Comparison of ENCODE assay signal across 9 mouse cellular contexts in the genomic region with DNA sequence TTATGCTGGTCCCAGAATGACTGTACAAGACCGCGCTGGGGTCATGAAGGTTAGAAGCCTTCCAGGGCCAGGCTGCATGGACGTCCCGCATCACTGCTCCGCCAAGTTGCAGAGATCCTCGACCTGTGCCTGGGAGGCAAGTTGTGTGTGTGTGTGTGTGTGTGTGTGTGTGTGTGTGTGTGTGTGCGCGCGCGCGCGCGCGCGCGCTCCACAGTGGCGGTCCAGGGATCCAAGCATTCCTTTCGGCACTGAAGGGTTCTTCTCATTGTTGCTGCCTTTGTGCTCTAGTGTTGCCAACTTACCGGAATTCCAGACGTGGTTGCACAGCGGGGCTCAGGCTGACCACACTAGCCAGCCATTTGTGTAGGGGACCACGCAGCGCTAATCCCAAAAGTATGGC. TPM values are rescaled to one million over a fixed set of nuclear protein-coding genes. Genes with fewer than 3 reads are reported as not detected.
DNase-seq lines count a peak whose midpoint lies in the region; ATAC-seq and TF ChIP-seq lines count a peak whose summit lies in the region.
"Had no signal": no experiment of that assay in that cellular context is flagged by ENCODE, and none has a peak within 500 bp of the region (broad histone marks: within the 10 kb centered on the region; RNA-seq: fewer than 3 reads in every experiment).

No protein-coding gene starts in this region.

- H3K27me3 ChIP-seq in heart, embryonic 15.5 days, result peaks cover 54% of the 10 kb centered on the region
- peaks cover 61% of the 10 kb centered on the region for H3K27me3 ChIP-seq in heart, postnatal 0 days (ENCODE audit: control insufficient read depth, insufficient read depth, low read length)
- H3K27me3 ChIP-seq in limb, embryonic 11.5 days (ENCODE audit: control insufficient read depth, insufficient read depth, low read length), result peaks cover 51% of the 10 kb centered on the region
- peaks cover 12% of the 10 kb centered on the region for H3K27me3 ChIP-seq in neural tube, embryonic 14.5 days (ENCODE audit: control insufficient read depth, insufficient read depth, low read length)

- H3K4me3 ChIP-seq in heart, embryonic 15.5 days, result peak overlapping the region; percentile 66
- peak overlapping the region; percentile 66 for H3K4me3 ChIP-seq in heart, postnatal 0 days (ENCODE audit: low read depth, low read length)
- 0 out of 2 replicates have a peak overlapping the region, but pooled peaks have one; percentile 9 for H3K4me3 ChIP-seq in limb, embryonic 11.5 days (ENCODE audit: low read depth, low read length)
- H3K4me3 ChIP-seq in neural tube, embryonic 14.5 days (ENCODE audit: low read depth, low read length), result peak overlapping the region; percentile 29

- TF ChIP-seq EP300 in heart, postnatal 0 days (IDR thresholded peaks at IDR 0.05; ENCODE audit: low read depth), result no peak

- no peak overlapping the region for H3K9ac ChIP-seq in heart, embryonic 15.5 days
- H3K9ac ChIP-seq in heart, postnatal 0 days (replicated peaks; ENCODE audit: low read depth, low read length), result no peak overlapping the region
- no peak overlapping the region for H3K9ac ChIP-seq in limb, embryonic 11.5 days (ENCODE audit: low read length)
- H3K9ac ChIP-seq in neural tube, embryonic 14.5 days (replicated peaks; ENCODE audit: low read depth, low read length), result peak overlapping the region; percentile 4; the same call in 1 of the 2 replicates

- no peak for DNase-seq in heart, postnatal 4 days
- no peak for DNase-seq in heart, postnatal 0 days (ENCODE audit: low spot score)
- DNase-seq in limb, embryonic 11.5 days (ENCODE audit: low spot score), result no peak
- no peak for DNase-seq in gastrocnemius, adult 18-20 months (ENCODE audit: low spot score)
- no peak for DNase-seq in layer of hippocampus, postnatal 14 days (ENCODE audit: low spot score in 2 of 2)
- DNase-seq in ovary, postnatal 14 days (ENCODE audit: low spot score), result no peak

- TF ChIP-seq CTCF in heart, postnatal 0 days (IDR thresholded peaks at IDR 0.05; ENCODE audit: low read depth), result no peak

- WGBS in heart, embryonic 15.5 days, result under 1% methylated on average over 20 of the region's 23 CpGs
- WGBS in heart, postnatal 0 days, result 2% methylated on average over 18 of the region's 23 CpGs
- 0% methylated on average over 23 of the region's 23 CpGs for WGBS in limb, embryonic 11.5 days
- under 1% methylated on average over 23 of the region's 23 CpGs for WGBS in neural tube, embryonic 14.5 days

- H3K36me3 ChIP-seq in heart, embryonic 15.5 days, result no peaks in the 10 kb centered on the region
- no peaks in the 10 kb centered on the region for H3K36me3 ChIP-seq in heart, postnatal 0 days (replicated peaks; ENCODE audit: control insufficient read depth, insufficient read depth, low read length)
- H3K36me3 ChIP-seq in limb, embryonic 11.5 days (ENCODE audit: control insufficient read depth, insufficient read depth, low read length), result no peaks in the 10 kb centered on the region
- H3K36me3 ChIP-seq in neural tube, embryonic 14.5 days (ENCODE audit: control insufficient read depth, insufficient read depth, low read length), result no peaks in the 10 kb centered on the region
- H3K36me3 ChIP-seq: G1E had no signal

- H3K4me1 ChIP-seq in heart, embryonic 15.5 days (replicated peaks), result peaks cover 37% of the 10 kb centered on the region
- peaks cover 10% of the 10 kb centered on the region for H3K4me1 ChIP-seq in heart, postnatal 0 days (ENCODE audit: control insufficient read depth, insufficient read depth)
- peaks cover 16% of the 10 kb centered on the region for H3K4me1 ChIP-seq in limb, embryonic 11.5 days (ENCODE audit: control insufficient read depth, insufficient read depth, low read length)
- H3K4me1 ChIP-seq in neural tube, embryonic 14.5 days (ENCODE audit: control insufficient read depth, insufficient read depth, low read length), result peaks cover 17% of the 10 kb centered on the region; the same call in 1 of the 2 replicates

- peak overlapping the region; percentile 99 for H3K4me2 ChIP-seq in heart, embryonic 15.5 days
- peak overlapping the region; percentile 100 for H3K4me2 ChIP-seq in heart, postnatal 0 days (ENCODE audit: low read depth, low read length)
- peak overlapping the region; percentile 36 for H3K4me2 ChIP-seq in limb, embryonic 11.5 days (ENCODE audit: low read depth, severe bottlenecking)
- H3K4me2 ChIP-seq in neural tube, embryonic 14.5 days (ENCODE audit: low read depth, low read length), result peak overlapping the region; percentile 52

- no peak overlapping the region for H3K27ac ChIP-seq in heart, embryonic 15.5 days
- H3K27ac ChIP-seq in heart, postnatal 0 days (ENCODE audit: low read depth), result no peak overlapping the region
- no peak overlapping the region for H3K27ac ChIP-seq in limb, embryonic 11.5 days (replicated peaks; ENCODE audit: low read depth, low read length)
- no peak overlapping the region for H3K27ac ChIP-seq in neural tube, embryonic 14.5 days (ENCODE audit: low read depth, low read length)

- H3K9me3 ChIP-seq in heart, embryonic 15.5 days (replicated peaks), result no peaks in the 10 kb centered on the region
- H3K9me3 ChIP-seq in heart, postnatal 0 days (replicated peaks; ENCODE audit: control insufficient read depth, low read length), result no peaks in the 10 kb centered on the region
- H3K9me3 ChIP-seq in limb, embryonic 11.5 days (ENCODE audit: control insufficient read depth, low read length), result no peaks in the 10 kb centered on the region
- H3K9me3 ChIP-seq in neural tube, embryonic 14.5 days (ENCODE audit: control insufficient read depth, low read length), result no peaks in the 10 kb centered on the region
- H3K9me3 ChIP-seq: G1E had no signal

- no peak for ATAC-seq in heart, embryonic 15.5 days (replicated peaks; ENCODE audit: insufficient number of reproducible peaks, insufficient read depth, low FRiP score, low read depth)
- ATAC-seq in heart, postnatal 0 days (ENCODE audit: insufficient read depth, low read depth), result no peak; the same call in 1 of the 2 replicates
- no peak for ATAC-seq in limb, embryonic 11.5 days (ENCODE audit: insufficient number of reproducible peaks, low FRiP score, low TSS enrichment, low read depth)
- ATAC-seq in neural tube, embryonic 14.5 days (ENCODE audit: low read depth), result no peak

RNA-seq across cellular contexts. Expression of a gene that starts 2.0 kb away (rescaled TPM):
- 0.25 and 0.44 TPM in 2 replicates for polyA plus RNA-seq in heart, embryonic 15.5 days (2015; fragmentation: Nextera tagmentation; extraction: Ambion mirVana)
- 1 to 10 TPM; 1.2 TPM for total RNA-seq in heart, postnatal 4 days (2021)
- total RNA-seq in heart, postnatal 0 days (2014; rRNA removed; ENCODE audit: low replicate concordance), result 1.8 and 3.2 TPM in 2 replicates
- 0.19 and 0.23 TPM in 2 replicates for polyA plus RNA-seq in heart, postnatal 0 days (2015; fragmentation: Nextera tagmentation; extraction: Ambion mirVana)
- polyA plus RNA-seq in limb, embryonic 11.5 days (2014; fragmentation: Nextera tagmentation; extraction: Ambion mirVana), result 0.03 and 0.07 TPM in 2 replicates
- polyA plus RNA-seq in neural tube, embryonic 14.5 days (2014; fragmentation: Nextera tagmentation; extraction: Ambion mirVana), result 0.90 and 1.8 TPM in 2 replicates
- total RNA-seq in gastrocnemius, adult 18-20 months (2021), result under 1 TPM in 1 of 2 experiments, not detected in 1; 0.30 TPM
- total RNA-seq in layer of hippocampus, postnatal 14 days (2021), result 1 to 10 TPM in 1 of 2 experiments, under 1 TPM in 1; 0.67 to 1.2 TPM
- polyA plus RNA-seq: G1E had no signal

RNA-seq across cellular contexts. Expression of a gene that starts 59.1 kb away (rescaled TPM):
- 9.6 and 12.4 TPM in 2 replicates for polyA plus RNA-seq in heart, embryonic 15.5 days (2015; fragmentation: Nextera tagmentation; extraction: Ambion mirVana)
- total RNA-seq in heart, postnatal 4 days (2021), result 1 to 10 TPM; 4.2 to 5.6 TPM
- total RNA-seq in heart, postnatal 0 days (2014; rRNA removed; ENCODE audit: low replicate concordance), result 3.2 and 6.0 TPM in 2 replicates
- polyA plus RNA-seq in heart, postnatal 0 days (2015; fragmentation: Nextera tagmentation; extraction: Ambion mirVana), result 8.6 and 10.4 TPM in 2 replicates
- 17.4 and 20.7 TPM in 2 replicates for polyA plus RNA-seq in limb, embryonic 11.5 days (2014; fragmentation: Nextera tagmentation; extraction: Ambion mirVana)
- polyA plus RNA-seq in neural tube, embryonic 14.5 days (2014; fragmentation: Nextera tagmentation; extraction: Ambion mirVana), result 31.2 and 31.9 TPM in 2 replicates
- 1 to 10 TPM; 3.4 TPM for total RNA-seq in gastrocnemius, adult 18-20 months (2021)
- 10 to 100 TPM; 23.7 to 29.8 TPM for total RNA-seq in layer of hippocampus, postnatal 14 days (2021)

Comparison
In these comparisons a context has a peak if more than half of its experiments do, and no peak if none do; other contexts are left out.
1. H3K4me2 ChIP-seq: peak in every context shown above with its lines; median percentile 100 in heart, postnatal 0 days; 99 in heart, embryonic 15.5 days; 52 in neural tube, embryonic 14.5 days; 36 in limb, embryonic 11.5 days.
2. H3K4me3 ChIP-seq: peak in every context shown above with its lines; median percentile 66 in heart, embryonic 15.5 days; 66 in heart, postnatal 0 days; 29 in neural tube, embryonic 14.5 days; 9 in limb, embryonic 11.5 days.